Mouse (Mus musculus) E14TG2a.4 (cell line): ENCODE data around the gene Fam205c.
"Not testable (repeated sequence)": the region's sequence is repeated elsewhere in the genome, so short reads cannot be mapped to it uniquely, and the experiment has no call there.

Source experiments
- H3K27me3 ChIP-seq: 2 replicates; pipeline ENCODE4 v1.6.1; 2014; ENCODE audit warnings: low read length, control low read depth; ENCODE audit not compliant: insufficient read depth
- H3K36me3 ChIP-seq: 2 replicates; pipeline ENCODE4 v1.6.1; 2014; ENCODE audit warnings: low read length, control low read depth; ENCODE audit not compliant: insufficient read depth
- H3K4me1 ChIP-seq: replicated peaks from 2 replicates; pipeline ENCODE4 v1.6.1; 2014; ENCODE audit warnings: low read depth, low read length, control low read depth
- H3K4me3 ChIP-seq: replicated peaks from 2 replicates; pipeline ENCODE4 v1.5.1; 2014; ENCODE audit warnings: mild to moderate bottlenecking, low read length
- H3K9me3 ChIP-seq: 2 replicates; pipeline ENCODE4 v1.6.1; 2014; ENCODE audit warnings: low read length, control low read depth
- CTCF ChIP-seq: conservative IDR thresholded peaks from 2 replicates; pipeline ENCODE4 v1.5.1; 2014; ENCODE audit warnings: low read length
- NANOG ChIP-seq: IDR thresholded peaks from 2 replicates; pipeline ENCODE4 v1.6.1; 2014; ENCODE audit warnings: borderline replicate concordance, low read length, mixed read lengths
- POU5F1 ChIP-seq: IDR thresholded peaks from 2 replicates; pipeline ENCODE4 v1.6.1; 2014; ENCODE audit warnings: low read length, borderline replicate concordance

Gene Fam205c

DNA sequence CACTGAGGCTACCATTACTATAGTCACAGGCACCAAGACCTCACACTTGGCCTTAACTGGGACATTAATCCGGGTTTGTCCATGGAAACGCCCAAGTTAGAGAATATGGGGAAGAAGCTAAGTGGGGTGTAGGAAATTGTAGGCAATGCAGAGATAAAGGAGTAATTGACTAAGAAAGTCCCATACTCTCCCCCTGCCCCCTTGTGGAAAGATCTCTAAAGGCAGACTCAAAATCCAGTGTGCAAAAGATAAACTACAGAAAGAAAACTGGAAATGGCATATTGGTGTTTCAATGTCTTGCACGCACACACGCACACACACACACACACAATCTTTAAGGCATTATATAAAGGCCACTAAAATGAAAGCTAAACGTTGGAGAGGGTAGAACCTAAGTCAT lies 3.3 kb downstream of the Fam205c start:
- Histone ChIP-seq H3K9me3 (no peaks in the 10 kb centered on the region), H3K4me3 (no peak overlapping the region), H3K36me3 (no peaks in the 10 kb centered on the region), H3K4me1 (peaks cover 19% of the 10 kb centered on the region), H3K27me3 (peaks cover 16% of the 10 kb centered on the region)
- no peak for TF ChIP-seq CTCF
- no peak for TF ChIP-seq NANOG
- no peak for TF ChIP-seq POU5F1

GRCm38 (mm10) chr4:42868193-42868592 lies 5.8 kb downstream of the Fam205c start:
- H3K36me3 ChIP-seq: no peaks in the 10 kb centered on the region

GRCm38 (mm10) chr4:42867390-42867789 lies 6.6 kb downstream of the Fam205c start:
- Histone ChIP-seq H3K27me3 (peaks cover 9% of the 10 kb centered on the region; the same call in 1 of the 2 replicates), H3K4me1 (peaks cover 19% of the 10 kb centered on the region), H3K36me3 (no peaks in the 10 kb centered on the region), H3K9me3 (no peaks in the 10 kb centered on the region), H3K4me3 (no peak overlapping the region)
- TF ChIP-seq NANOG: no peak
- no peak for TF ChIP-seq CTCF
- TF ChIP-seq POU5F1: no peak

More at GRCm38 (mm10) chr4:42868193-42868592, 5.8 kb downstream of the Fam205c start:
- Histone ChIP-seq H3K9me3 (no peaks in the 10 kb centered on the region), H3K4me1 (peaks cover 25% of the 10 kb centered on the region), H3K27me3 (peaks cover 12% of the 10 kb centered on the region), H3K4me3 (no peak overlapping the region)
- no peak for TF ChIP-seq POU5F1
- no peak for TF ChIP-seq NANOG
- TF ChIP-seq CTCF: no peak

- H3K36me3 ChIP-seq, H3K9me3 ChIP-seq, H3K27me3 ChIP-seq, H3K4me3 ChIP-seq: not testable (repeated sequence)
- peaks cover 14% of the 10 kb centered on the region for H3K4me1 ChIP-seq
Measured at GRCm38 (mm10) chr4:42863487-42863886, 10.5 kb downstream of the Fam205c start.

DNA sequence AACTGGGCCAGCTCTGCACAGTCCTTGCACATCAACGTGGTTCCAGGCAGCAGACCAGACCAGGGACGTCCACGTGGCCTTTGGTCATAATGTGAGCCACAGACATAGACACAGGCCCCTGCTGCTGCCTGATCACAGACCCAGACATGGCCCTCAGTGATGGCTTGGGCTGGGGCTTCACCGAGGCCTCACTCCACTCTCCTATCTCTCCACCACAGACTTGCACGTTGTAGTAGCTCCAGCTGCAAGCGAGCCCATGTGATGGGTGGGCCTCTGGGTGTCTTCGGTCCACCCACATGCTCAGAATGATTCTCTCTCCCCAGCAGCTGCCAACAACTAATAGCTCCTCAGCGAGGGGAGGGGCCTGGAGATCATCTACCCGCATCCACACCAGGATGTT lies 13.6 kb downstream of the Fam205c start:
- not testable (repeated sequence) for H3K4me3 ChIP-seq, H3K27me3 ChIP-seq, H3K9me3 ChIP-seq, H3K36me3 ChIP-seq, H3K4me1 ChIP-seq

- H3K4me1 ChIP-seq, H3K36me3 ChIP-seq, H3K4me3 ChIP-seq, H3K27me3 ChIP-seq, H3K9me3 ChIP-seq: not testable (repeated sequence)
Measured at GRCm38 (mm10) chr4:42856671-42857070, 17.4 kb downstream of the Fam205c start, which contains the start of gene Gm12394. Gm12394 (minus strand) TSS chr4:42856771.

- not testable (repeated sequence) for H3K36me3 ChIP-seq, H3K9me3 ChIP-seq, H3K4me3 ChIP-seq, H3K27me3 ChIP-seq, H3K4me1 ChIP-seq
Measured at GRCm38 (mm10) chr4:42853788-42854187, 20.2 kb downstream of the Fam205c start, which contains the start of gene Fam205a1. Fam205a1 (minus strand) TSS chr4:42853888.
